Mouse (Mus musculus) spleen, adult 2 months (tissue): ENCODE results near the gene Cadm4.

Experiments used
- CTCF ChIP-seq: fragments of 200-500 bp; IDR thresholded peaks from 2 replicates; pipeline ENCODE4 v1.5.1; 2011; ENCODE audit warnings: mild to moderate bottlenecking, inconsistent platforms; ENCODE audit not compliant: insufficient read depth, insufficient read length, insufficient replicate concordance; ENCODE audit errors: extremely low read depth
- POLR2A ChIP-seq: fragments of 200-500 bp; IDR thresholded peaks from 2 replicates; pipeline ENCODE4 v1.6.1; 2011; ENCODE audit warnings: low read depth, low read length, inconsistent platforms

- TF ChIP-seq CTCF = no peak
- no peak for TF ChIP-seq POLR2A
Measured at GRCm38 (mm10) chr7:24519130-24519529, 37.3 kb downstream of the Cadm4 start.
